Mouse (Mus musculus): ENCODE measurements around the gene Serpinb7.

Serpinb7 gene

GRCm38 (mm10) chr1:107489577-107489976, 90.1 kb downstream of the Serpinb7 start:
- no peak for DNase-seq (ENCODE audit: low spot score in 2 of 2)

DNA sequence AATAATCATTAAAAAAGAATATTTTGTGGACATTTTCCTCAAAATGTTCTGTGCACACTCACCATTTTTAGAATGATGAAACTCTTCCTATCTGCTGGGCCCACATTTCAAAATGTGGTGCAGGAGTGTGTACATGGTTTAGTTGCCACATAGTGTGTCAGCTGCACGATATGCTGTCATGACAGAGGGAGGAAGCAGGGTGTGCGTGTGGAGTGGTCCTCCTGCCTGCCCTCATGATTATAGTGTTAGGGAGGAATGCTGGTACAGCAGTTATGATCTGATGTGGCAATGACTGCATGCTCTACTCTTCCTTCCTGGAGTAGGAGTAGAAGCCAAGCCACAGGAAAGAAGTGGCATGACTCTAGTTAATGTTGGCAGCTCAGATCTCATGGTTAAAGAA, 97.3 kb downstream of the Serpinb7 start:
- DNase-seq (ENCODE audit: low spot score in 2 of 2) = no peak

DNA sequence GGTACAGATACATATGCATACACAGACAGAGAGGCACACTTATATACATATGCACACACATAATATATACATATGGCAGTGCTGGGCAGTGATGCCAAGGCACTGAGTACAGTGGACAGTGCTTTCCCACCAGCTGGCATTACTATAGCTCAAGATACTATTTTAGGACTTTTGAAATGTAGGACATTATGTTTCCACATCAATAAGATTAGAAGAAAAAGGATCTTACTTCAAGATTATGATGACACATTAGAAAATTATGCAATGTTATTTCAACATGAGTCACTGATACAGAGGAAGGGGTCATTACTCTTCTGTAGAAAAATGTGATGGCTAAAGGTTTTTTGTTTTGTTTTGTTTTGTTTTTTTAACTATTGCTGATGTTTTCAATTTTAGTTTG, 102.6 kb downstream of the Serpinb7 start:
- no peak for DNase-seq (ENCODE audit: low spot score in 2 of 2)
